Mouse (Mus musculus) lung, adult 18-20 months (tissue): Measurements from ENCODE around the gene Plagl1.

ENCODE experiments used
- DNase-seq, 2 experiments: peaks; one replicate each; pipeline ENCODE4 v3.0.0; 2022; ENCODE audit warnings: mixed read lengths in 2 of 2

Plagl1 gene

DNA sequence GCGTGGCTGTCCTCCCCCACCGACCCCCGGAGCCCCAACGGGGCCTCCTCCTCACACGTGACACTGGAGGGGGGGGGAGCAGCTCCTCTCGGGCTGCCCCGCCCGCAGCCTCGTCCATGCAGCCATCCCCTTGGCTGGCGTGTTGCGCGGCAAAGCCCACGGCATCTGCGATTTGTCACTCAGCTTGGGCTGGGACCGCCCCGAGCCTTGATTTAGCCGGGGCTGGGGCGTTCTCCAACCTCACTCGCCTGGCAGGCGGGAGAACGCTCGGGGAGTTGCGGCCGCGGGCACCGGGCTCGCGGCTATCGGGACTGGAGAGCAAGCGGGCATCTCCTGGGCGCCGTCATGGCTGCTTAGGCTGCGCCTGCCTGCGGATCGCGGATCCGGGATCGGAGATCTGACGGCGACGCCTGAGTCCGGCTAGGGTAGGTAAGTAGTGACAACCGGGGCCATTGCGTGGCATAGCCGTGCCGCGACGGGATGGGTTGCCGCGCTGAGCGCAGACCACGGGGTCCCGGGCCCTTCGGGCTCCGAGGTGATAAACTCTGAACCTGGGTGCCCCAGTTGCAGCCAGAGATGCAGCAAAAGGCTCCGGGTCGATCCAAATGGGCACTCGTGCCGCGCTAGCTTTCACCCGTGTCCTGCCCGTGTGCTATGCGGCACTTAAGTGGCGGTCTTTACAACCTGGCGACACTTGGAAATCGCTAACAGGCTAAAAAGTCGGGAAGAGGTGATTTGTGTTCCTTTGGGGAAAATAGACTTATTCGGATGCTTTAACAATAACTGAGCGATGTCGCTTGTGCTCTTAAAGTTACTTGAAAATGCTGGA is 30.5 kb downstream of the Plagl1 start:
- peak; percentile 80 to 87 for DNase-seq

DNA sequence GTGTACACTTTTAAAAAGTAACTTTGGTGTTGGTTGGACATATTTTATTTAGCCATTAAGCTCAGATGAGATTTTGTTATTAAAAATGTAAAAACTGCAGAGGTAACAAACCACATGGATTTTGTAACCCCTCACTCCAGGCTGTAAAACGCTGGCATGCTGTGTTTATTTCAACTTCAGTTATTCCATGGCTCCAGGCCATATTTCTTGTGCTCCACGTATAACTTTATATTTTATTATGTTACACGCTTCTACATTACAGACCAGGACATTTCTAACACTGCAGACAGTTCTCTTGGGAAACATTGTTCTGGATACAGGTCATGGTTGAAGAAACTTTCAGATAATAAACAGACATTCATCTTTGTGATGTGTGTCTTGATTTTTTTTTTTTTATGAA is 32.7 kb downstream of the Plagl1 start:
- DNase-seq: no peak

DNA sequence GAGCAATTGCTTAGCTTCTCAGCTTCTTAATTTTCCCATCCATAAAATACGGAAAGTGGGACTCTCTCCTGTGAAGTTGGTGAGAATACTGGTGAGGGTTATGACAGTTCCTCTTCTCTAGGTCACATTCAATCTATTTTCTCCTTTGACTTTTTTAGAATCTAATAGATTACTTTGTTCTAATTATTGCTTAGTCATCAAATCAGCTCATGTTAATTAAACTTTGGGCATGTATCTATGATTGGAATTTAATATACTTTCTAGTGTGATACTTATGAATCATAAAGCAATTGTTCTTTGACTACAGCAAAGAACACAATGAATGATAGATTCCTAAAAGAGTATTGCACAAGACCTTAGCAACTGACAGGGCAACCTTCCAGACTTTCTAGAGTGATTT is 38.6 kb downstream of the Plagl1 start:
- DNase-seq: no peak

DNA sequence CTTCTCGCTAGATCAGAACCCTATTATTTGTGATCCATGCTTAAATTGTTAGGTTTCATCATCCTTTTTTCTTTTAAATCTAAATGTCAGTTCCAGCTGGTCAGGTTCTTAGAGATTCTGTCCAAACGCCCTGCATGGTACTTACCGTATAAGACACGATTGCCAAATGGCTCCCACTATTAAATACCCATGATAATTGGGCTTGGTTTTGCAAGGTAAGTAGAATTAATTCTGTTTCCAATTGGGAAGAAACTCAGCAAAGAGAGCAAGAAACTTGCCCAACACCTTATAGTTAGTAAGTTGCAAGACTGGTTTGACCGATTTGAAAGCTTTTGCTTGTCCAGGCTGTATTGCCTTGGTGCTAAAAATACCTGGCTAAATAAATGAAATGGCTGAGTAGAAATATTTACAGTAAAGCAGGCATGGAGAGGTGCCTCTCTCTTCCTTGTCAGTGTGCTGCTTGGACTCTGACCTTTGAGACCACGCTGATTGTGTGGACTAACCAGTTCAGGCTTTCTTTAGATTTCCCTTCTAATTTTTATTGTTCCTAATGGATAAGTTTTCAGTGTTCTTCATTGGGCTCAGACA is 39.9 kb downstream of the Plagl1 start:
- DNase-seq: peak in 1 of 2 experiments; percentile 25

DNA sequence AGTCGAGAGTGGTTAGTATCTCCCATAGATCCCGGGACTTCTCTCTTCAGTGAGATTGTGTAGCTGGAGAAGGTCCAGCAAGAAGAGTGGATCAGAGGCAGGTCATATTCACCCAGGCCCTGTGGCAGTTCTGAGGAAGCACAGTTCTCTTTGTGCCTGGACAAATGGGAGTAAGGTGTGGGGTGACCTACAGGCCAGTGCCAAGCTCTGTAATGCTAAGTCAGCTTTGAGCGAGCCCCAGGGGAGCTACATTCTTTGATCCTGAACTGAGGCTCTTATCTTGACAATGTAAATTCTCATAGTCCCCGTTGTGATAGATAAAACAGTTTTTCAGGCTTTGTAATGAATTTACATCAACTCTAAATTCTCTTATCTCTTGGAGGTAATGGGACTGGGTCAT is 42.1 kb downstream of the Plagl1 start:
- DNase-seq: no peak

DNA sequence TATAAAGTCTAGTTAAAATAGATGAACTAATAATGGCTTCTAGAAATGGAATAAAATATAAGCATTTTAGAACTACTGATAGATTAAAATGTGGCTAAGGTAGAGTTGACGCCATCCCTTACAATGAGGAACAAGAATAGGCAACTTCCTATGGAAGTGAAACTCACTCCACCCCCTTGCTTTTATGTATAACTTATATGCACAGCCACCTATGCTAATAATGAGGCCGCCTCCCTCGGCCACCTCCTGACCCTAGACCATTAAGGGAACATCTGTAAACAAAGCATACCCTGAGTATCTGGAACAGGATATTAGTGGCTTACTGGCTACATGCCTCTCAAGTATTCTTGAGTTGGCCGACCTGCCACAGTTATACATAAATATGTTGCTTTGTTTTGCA is 43.5 kb downstream of the Plagl1 start:
- DNase-seq: no peak

DNA sequence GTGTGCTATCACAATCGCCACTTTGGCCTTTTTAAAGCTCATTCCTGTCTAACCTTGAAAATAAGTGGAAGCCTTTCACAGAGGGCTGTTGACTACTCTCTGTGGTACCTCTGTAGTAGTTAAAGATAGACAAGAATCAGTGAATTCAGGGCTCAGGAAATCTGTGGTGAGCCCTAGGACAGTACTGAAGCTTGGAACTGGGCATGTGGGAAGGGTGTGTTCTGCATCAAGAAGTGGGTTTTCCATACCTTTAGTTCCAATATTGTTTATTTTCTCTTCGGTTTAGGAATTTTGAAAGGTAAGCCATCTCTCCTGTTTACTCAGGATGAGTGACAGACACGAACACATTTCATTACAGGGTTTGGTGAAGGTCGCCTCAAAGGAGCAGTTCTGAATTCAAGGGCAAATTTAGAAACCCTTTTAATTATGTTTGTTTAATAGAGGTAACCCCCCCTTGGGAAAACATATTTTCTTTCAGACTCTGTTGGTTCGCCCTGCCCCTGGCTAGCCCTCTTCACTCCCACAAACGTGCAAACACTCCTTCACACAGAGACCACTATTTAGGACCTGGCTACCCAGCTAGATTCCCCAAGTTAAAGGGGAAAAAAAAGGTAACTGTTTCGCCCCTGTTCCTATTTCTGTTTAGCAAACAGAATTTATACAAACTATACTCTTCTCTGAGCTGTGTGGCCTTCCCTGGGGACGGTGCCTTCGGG is 46.8 kb downstream of the Plagl1 start:
- DNase-seq: no peak

DNA sequence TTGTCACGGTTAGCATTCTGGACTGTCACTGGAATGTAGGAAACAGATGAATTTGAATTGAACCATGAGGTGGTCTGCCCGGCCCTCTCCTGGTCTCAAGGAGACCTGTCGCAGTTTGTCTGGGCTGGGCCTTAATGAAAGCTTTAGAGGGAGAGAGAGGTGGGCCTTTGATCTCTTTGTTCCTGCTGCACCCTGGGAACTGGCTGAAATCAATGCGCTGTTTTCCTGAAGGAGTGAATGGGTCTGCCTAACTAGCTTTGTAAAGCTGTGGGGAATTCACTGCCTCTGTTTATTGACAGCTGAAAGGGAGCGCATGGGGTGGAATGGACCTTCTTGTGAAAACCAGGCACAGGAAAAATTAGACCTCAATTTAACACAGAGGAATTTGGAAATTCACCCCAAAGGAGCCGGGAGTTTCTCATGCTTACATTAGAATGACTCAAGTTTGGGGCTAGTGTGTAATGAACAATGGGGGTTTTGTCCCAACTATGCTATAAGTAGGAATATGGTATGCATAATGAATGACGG is 47.8 kb downstream of the Plagl1 start:
- DNase-seq: no peak

DNA sequence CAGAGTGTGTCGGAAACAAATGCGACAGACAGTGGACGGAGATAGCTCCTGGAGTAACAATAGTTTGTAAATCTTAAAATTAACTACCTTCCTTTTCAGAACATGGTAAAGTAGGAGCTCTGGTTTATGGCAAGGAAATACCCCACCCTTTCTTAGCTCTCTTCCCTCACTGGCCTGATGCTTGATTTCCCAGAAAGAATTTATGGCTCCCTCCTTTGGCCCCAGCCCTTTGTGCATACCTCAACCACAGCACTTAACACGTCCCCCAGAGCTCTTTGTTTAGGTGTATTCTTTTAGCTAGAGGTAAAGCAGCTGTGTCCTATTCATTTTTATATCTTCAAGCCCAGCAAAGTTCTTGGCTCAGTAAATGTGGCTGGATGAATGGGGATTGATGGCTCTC is 48.5 kb downstream of the Plagl1 start:
- no peak for DNase-seq

DNA sequence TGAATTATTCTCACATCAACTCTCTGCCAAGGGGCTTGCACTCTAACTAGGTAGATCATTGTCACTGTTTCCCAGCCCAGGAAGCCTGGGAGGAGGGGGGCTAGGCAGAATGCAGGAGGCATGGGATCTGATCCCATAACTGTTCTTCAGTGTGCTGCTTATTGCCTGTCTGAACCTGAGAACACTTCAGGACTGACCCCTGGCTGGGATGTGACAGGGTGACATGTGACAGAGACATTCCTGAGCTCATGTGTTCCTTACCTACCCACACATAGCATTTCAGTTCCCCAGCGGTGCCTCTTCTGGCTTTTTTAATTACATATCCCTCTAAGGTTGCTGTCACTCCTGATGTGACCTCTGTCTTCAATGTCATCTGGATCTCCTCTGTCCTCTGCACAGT is 49.5 kb downstream of the Plagl1 start:
- DNase-seq: no peak

DNA sequence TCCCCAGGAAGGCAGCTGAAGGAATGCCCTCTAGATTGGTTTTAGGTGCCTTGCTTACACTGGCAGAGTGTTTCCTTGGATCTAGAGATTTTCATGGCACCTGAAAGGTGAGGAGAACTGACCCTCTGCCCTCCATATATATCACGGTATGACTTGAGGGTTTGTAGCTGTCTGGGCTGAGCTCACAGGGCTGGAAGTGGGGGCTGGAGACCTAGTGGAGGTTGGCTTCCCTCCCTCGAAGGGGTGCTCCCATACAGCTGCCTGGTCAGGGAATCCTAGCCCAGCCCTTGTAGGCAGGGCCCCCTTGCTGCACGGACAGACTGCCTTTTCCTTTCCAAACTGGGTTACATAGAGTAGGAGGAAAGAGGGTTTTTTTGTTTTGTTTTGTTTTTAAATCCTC is 52.5 kb downstream of the Plagl1 start:
- no peak for DNase-seq

DNA sequence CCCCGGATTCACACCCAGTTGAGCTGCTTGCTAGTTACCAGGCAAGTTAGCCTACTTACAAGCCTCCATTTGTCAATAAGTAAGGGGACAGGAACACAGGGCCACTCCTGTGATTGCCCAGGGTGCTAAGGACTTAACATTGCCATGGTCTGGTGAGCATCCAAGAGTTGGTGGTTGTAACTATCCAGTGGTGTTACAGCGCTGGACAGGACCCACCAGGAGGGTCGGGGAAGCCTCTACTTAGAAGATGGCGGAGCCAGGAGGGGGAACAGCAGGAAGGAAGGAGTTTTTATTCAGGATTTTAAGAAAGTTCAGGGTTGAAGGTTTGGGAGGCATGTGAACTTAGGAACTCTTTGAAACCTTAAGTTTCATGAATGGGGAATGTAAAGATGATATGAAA is 53.3 kb downstream of the Plagl1 start:
- DNase-seq: no peak

DNA sequence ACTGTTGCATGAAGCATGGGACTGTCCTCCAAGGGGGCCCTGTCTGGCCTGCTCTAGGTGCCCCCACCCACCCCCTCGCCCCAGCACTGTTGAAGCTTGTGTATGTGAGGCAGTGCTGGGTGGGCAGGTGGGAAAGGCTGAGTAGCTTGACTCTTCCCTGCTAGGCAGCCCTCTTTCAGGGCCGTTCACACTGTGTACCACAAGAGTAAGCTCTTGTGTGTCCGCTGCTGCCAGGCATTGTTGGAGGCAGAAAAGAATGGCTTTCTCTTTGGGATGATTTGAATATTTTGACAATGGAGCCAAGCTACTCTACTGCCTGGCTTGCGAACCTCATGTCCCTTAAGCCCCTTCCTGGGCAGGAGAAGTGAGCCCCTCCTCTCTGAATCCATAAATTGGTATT is 54.7 kb downstream of the Plagl1 start:
- no peak for DNase-seq

DNA sequence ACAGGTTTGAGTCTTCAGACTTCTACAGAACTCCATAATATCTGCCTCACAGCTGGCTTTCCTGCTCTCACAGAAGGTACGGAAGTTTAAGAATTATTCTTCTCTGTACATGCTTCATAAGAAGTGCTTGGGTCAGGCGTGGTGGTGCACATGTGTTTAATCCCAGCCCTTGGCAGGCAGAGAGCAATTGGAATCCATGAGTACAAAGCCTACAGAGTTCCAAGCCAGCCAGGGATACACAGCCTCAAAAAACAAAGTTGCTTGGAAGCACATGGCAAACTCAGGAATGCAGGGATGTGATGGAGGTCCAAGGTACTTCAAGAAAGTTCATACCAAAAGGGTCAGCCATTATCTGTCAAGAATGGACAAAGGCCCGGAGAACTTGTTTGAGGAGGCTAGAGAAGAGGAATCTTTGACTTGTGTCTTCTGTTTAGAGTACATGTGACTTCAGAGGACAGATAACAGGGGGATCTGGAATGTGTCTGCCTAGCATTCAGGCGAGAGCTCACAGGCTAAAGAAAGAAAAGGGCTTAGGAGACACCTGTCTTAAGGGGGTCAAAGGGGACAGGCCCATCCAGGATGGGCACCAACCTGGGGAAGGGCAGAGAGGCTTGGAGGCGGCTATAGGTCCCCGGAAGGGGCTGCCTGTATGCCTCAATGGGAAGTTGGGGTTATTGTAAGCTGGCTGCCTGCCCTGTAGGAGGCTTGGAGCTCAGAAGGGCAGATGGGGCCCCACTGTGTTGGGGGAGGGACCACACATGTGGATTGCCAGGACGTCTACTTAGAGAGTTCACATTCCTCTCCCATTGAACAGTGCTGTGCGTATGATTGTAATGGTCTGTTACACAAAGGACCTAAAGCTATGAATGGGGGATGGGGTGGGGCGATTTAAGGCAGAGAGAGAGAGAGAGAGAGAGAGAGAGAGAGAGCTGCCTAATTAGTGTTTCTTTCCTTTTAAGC is 56.7 kb downstream of the Plagl1 start:
- DNase-seq: no peak

DNA sequence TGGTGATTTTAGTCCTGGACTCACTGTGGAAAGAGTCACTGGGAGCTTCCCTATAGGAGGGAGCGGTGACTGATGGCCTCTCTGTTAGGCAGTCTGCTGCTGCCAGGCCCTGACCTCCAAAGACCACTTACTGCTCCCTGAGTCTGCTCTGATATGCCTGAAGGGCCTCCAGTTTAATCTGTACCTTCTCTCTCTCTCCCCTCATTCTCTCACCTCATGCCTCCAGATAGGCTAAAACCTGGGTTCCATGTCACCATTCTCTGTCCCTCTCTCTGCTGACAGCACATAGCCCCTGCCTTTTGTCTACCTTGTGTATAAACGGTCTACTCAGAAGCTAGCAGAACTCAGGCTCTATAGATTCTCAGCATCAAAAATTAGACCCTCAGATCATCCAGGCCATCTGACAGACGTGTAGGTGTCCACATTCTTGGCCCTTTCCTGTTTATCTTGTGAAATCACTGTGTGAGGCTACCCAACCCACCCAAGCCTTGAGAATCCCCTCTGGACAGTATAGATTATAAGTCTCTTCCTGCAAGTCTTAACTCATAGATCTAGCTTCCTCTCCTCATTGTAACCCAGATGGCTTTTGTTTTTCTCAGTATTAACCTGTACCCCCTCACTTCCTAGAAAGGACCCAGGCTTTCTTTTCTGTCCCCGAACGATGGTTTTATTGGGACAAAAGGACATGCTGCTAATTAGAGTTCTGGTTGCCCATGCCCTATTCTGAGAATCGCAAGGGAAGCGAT is 57.9 kb downstream of the Plagl1 start:
- no peak for DNase-seq

DNA sequence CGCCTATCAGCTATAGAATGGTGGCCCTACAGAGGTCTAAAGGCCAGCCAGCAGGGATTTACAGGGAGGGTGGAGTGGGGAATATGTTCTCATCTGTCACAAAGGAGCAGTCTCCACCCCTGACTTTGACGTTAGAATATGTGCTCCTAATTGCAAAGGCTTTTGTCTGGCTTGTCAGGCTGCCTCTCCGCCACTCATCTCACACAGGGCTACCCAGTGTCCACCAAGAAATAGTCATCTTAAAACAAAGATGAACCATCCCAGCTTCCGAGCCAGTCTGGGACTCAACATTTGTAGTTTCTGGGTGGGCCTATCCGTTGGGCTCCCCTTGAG is 58.4 kb downstream of the Plagl1 start:
- DNase-seq: no peak

DNA sequence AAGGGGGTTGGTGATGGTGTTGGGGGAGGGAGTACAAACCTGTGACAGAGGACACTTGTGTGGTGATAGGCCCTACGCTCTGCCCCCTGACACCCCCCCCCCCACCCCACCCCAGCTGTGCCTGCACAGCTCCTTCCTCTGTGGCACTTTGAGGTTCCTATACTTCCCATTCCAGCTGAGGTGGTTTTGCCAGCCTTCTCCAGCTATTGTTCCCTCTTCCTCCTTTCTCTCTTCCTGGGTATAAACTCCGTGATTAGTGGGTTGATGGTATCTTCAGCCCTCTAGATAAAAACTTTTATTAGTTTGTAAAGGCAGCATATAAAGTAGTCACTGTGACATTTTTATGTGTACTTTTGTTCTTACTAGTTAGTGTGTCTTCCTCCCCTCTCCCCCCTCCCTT is 59.0 kb downstream of the Plagl1 start:
- DNase-seq: no peak

DNA sequence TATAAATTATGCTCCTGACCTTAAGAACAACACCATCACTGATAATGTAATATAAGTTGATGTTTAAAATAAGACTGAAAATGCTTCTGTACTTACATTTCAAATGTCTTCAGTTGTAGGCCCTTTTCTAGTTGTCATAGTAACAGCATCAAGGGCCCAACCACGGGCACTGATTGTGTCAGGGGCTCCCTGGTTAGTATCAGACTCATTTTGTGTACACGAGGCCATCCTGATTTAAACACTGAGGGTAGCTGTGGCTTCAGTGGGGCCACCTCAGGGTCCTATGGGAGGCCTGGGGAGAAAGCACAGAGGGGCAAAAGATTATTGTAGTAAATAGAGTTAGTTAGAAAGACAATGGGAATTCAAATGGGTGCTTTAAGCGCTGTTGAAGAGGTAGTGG is 65.5 kb downstream of the Plagl1 start:
- no peak for DNase-seq

DNA sequence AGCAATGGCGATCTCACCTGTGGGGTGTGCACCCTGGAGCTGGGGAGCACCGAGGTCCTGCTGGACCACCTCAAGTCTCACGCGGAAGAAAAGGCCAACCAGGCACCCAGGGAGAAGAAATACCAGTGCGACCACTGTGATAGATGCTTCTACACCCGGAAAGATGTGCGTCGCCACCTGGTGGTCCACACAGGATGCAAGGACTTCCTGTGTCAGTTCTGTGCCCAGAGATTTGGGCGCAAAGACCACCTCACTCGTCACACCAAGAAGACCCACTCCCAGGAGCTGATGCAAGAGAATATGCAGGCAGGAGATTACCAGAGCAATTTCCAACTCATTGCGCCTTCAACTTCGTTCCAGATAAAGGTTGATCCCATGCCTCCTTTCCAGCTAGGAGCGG is 67.0 kb downstream of the Plagl1 start:
- peak in 1 of 2 experiments; percentile 10 for DNase-seq

DNA sequence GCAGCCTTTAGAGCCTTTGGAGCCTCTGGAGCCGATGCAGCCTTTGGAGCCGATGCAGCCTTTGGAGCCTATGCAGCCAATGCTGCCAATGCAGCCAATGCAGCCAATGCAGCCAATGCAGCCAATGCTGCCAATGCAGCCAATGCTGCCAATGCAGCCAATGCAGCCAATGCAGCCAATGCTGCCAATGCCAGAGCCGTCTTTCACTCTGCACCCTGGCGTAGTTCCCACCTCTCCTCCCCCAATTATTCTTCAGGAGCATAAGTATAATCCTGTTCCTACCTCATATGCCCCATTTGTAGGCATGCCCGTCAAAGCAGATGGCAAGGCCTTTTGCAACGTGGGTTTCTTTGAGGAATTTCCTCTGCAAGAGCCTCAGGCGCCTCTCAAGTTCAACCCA is 67.6 kb downstream of the Plagl1 start:
- DNase-seq: no peak

DNA sequence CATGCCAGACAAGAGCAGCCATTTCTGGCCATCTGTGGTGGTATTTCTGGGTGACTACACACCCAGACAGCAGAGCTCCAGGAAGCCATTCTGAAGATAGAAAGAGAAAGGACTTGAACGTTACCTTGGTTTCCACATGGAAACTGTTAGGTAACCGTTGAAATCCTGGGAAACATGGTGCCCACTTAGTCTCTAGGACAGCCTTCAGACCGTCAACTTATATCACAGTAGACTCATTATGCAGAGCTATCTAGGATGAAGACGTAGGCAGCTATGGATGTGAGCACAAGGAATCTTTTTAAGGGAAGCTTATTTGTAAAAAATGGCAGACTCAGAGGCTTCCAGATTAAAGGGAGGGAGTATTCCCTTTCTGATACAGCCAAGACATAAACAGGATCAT is 73.5 kb downstream of the Plagl1 start:
- DNase-seq: no peak

DNA sequence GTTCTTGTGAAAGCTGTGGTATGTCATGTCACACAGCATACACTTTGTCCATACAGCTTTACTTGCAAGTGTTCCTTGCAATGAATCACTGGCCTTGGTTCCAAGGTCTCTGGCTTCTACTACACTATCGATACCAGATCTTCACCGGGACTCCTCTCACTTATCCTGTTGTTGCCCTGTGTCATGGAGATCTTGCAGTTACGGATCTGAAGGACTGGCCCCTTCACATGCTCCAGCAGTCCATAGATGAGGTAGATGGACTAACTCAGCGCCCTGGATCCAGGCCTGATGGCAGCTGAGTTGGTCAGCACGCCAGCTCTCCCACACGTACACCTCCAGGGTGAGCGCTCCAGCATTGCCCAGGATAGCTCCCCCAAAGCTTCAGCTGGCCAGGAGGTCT is 75.0 kb downstream of the Plagl1 start:
- no peak for DNase-seq
